Mouse (Mus musculus) urinary bladder, adult 2 months (tissue): ENCODE data around the gene Olfr739. TPM values are rescaled to one million over a fixed set of nuclear protein-coding genes. Genes with fewer than 3 reads are reported as not detected.

Source experiments
- DNase-seq: peaks from one replicate; pipeline ENCODE4 v3.0.0; 2022; ENCODE audit warnings: low spot score
- polyA plus RNA-seq: library from polyadenylated mRNA; depleted of rRNA; stranded (reverse); fragments of >200 nt; gene quantifications from 2 replicates; pipeline ENCODE4 v1.2.3, GENCODE M21; 2012; rRNA removed

Olfr739 gene
- polyA plus RNA-seq, result not detected in 2 replicates

DNA sequence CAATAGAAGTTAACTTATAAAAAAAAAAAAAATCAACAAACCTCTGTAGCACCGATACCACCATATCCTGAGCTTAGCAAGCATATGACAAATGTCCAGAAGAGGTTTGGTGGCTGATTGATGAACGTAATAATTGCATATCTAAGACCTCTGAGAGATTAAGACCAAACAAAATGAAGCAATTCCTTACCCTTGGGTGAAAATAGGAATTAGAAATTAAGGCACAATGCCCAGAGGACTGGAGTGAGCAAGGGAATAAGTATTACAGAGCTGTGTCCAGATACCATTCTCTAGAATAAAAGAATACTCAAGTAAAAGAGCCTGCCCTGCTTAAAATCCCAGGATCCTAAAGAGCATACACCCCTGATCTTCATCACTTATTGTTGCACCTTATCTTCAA, at the start of gene Olfr739:
Gene Olfr739 (plus strand): TSS at position 301 of the 400 bp plus-strand sequence.
- no peak for DNase-seq

DNA sequence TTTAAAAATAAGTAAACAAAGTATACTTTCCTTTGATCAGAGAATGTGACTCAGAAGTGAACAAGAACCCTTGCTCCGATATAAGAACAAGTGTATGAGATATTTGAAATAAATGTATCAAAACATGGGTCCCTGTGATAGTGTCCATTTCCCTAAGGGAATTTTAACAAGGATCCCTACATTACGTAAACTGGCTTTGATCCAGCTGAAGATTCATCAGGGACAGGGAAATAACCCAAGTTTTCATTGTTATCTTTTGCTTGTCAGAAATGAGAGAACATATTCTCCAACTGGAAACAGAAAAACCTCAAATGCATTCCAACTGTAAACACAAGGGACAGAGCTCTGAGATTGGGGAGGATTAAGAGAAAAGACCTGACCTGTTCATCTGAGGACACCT, 37.6 kb upstream of the Olfr739 start, which contains the start of gene Olfr736:
Gene Olfr736 (plus strand): TSS at position 301 of the 400 bp plus-strand sequence.
- DNase-seq, result no peak

DNA sequence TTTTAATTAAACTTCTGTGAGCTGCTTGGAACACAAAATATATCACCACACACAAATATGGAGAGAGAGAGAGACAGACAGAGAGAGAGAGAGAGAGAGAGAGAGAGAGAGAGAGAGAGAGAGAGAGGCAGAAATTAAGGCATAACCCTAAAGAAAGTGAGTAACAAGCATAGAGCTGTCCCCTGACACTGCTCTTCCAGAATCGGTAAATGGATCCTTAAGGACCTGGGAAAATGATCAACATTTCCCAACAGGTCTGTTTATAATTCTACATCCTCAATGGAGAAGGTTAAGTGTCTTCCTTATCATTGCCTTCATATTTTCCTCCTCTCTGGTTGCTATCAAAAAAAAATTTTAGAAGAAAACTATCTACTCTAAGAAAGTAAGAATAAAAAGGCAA, 11.2 kb upstream of the Olfr739 start, which contains the start of gene Olfr738:
Gene Olfr738 (plus strand): TSS at position 301 of the 400 bp plus-strand sequence.
- DNase-seq, result no peak

DNA sequence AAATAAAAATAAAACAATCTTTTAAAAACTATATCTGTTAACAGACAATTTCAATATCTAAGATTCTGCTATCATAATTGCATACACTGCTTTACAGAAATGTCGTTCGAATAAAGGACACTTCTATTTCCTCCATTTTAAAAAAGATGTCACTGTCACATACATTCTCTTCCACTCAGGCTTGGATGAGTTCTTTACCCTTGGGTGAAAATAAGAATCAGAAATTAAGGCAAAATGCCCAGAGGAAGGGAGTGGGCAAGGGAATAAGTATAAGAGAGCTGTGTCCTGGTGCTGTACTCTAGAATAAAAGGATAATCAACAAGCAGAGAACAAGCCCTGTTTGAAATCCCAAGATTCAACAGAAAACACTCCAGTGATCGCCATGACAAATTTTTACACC, 26.8 kb downstream of the Olfr739 start, which contains the start of gene Olfr740:
Gene Olfr740 (plus strand): TSS at position 301 of the 400 bp plus-strand sequence.
- no peak for DNase-seq

DNA sequence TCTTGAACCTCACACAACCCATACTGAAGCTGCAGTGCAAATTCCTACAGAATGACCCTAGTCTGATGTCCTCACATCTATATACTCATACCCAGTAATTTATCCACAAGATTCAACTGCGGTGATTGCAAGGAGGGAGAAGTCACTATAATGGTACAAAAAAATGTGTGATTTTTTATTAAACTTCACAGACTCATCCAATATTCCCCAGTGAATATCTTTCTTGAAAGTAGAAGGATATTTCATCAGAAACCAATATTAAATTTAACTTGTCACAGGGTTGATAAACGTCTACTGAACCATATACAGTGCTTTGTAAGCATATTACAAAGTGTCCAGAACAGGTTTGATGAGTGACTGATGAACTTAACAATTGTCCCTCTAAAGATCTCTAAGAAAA, 54.0 kb downstream of the Olfr739 start, which contains the start of gene Olfr741:
Gene Olfr741 (plus strand): TSS at position 301 of the 400 bp plus-strand sequence.
- no peak for DNase-seq

Other genes starting within 250 kb of the Olfr739 start
- not detected in 2 replicates for gene Olfr730, start 230.4 kb upstream of the Olfr739 start, polyA plus RNA-seq
- gene Olfr731, start 176.8 kb upstream of the Olfr739 start, polyA plus RNA-seq, result not detected in 2 replicates
- not detected in 2 replicates for gene Olfr732, start 134.4 kb upstream of the Olfr739 start, polyA plus RNA-seq
- not detected in 2 replicates for gene Olfr733, start 117.1 kb upstream of the Olfr739 start, polyA plus RNA-seq
- gene Olfr734, start 91.9 kb upstream of the Olfr739 start, polyA plus RNA-seq, result not detected in 2 replicates
- 0.07 TPM in 1 of 2 replicates, not detected in the other for gene Olfr735, start 69.8 kb upstream of the Olfr739 start, polyA plus RNA-seq
- gene Tlr11, start 60.7 kb upstream of the Olfr739 start, polyA plus RNA-seq, result 1.1 and 1.4 TPM in 2 replicates
- not detected in 2 replicates for gene Olfr736, start 37.5 kb upstream of the Olfr739 start, polyA plus RNA-seq
- gene Olfr738, start 11.1 kb upstream of the Olfr739 start, polyA plus RNA-seq, result not detected in 2 replicates
- gene Olfr740, start 26.9 kb downstream of the Olfr739 start, polyA plus RNA-seq, result not detected in 2 replicates
- gene Olfr741, start 54.1 kb downstream of the Olfr739 start, polyA plus RNA-seq, result not detected in 2 replicates
- gene Olfr742, start 85.0 kb downstream of the Olfr739 start, polyA plus RNA-seq, result not detected in 2 replicates
- gene Olfr743, start 103.2 kb downstream of the Olfr739 start, polyA plus RNA-seq, result not detected in 2 replicates
- not detected in 2 replicates for gene Olfr744, start 196.3 kb downstream of the Olfr739 start, polyA plus RNA-seq
- not detected in 2 replicates for gene Olfr745, start 220.8 kb downstream of the Olfr739 start, polyA plus RNA-seq
- gene Olfr746, start 228.5 kb downstream of the Olfr739 start, polyA plus RNA-seq, result not detected in 2 replicates